Mouse (Mus musculus) liver, embryonic 13.5 days (tissue): ENCODE results near the gene Pex19. TPM values are rescaled to one million over a fixed set of nuclear protein-coding genes. Genes with fewer than 3 reads are reported as not detected.

Experiments used
- ATAC-seq: fragments of 200-750 bp; cut with Nextera tagmentation; 2 replicates; pipeline ENCODE4 v1.8.0; 2017; ENCODE audit warnings: low read depth, mild to moderate bottlenecking, moderate number of reproducible peaks, moderate library complexity
- DNase-seq: peaks from one replicate; pipeline ENCODE4 v3.0.0; 2022
- H3K27ac ChIP-seq: fragments of 300-500 bp; sonication (generic); 2 replicates; pipeline ENCODE4 v1.5.1; 2015; ENCODE audit warnings: moderate library complexity, mild to moderate bottlenecking, inconsistent platforms
- H3K27me3 ChIP-seq: fragments of 300-500 bp; sonication (generic); 2 replicates; pipeline ENCODE4 v1.6.1; 2015; ENCODE audit warnings: mild to moderate bottlenecking, inconsistent platforms
- H3K36me3 ChIP-seq: fragments of 300-500 bp; sonication (generic); 2 replicates; pipeline ENCODE4 v1.6.1; 2015; ENCODE audit warnings: mild to moderate bottlenecking, inconsistent platforms
- H3K4me1 ChIP-seq: fragments of 300-500 bp; sonication (generic); replicated peaks from 2 replicates; pipeline ENCODE4 v1.6.1; 2015; ENCODE audit warnings: inconsistent platforms
- H3K4me2 ChIP-seq: fragments of 300-500 bp; sonication (generic); 2 replicates; pipeline ENCODE4 v1.6.1; 2015; ENCODE audit warnings: inconsistent platforms, mild to moderate bottlenecking, moderate library complexity
- H3K4me3 ChIP-seq: fragments of 300-500 bp; sonication (generic); replicated peaks from 2 replicates; pipeline ENCODE4 v1.5.1; 2015; ENCODE audit warnings: mild to moderate bottlenecking, inconsistent platforms
- H3K9ac ChIP-seq: fragments of 300-500 bp; sonication (generic); 2 replicates; pipeline ENCODE4 v1.6.1; 2015; ENCODE audit warnings: mild to moderate bottlenecking, inconsistent platforms
- H3K9me3 ChIP-seq: fragments of 300-500 bp; sonication (generic); replicated peaks from 2 replicates; pipeline ENCODE4 v1.6.1; 2016; ENCODE audit warnings: inconsistent platforms
- polyA plus RNA-seq: library from polyadenylated mRNA; unstranded; fragments of >200 nt; fragmentation: Nextera tagmentation; extraction: Ambion mirVana; gene quantifications from 2 replicates; pipeline ENCODE4 v1.2.1, GENCODE M21; 2015

Gene Pex19
- polyA plus RNA-seq, 1 experiment from 2014 or later, result 39.9 TPM

DNA sequence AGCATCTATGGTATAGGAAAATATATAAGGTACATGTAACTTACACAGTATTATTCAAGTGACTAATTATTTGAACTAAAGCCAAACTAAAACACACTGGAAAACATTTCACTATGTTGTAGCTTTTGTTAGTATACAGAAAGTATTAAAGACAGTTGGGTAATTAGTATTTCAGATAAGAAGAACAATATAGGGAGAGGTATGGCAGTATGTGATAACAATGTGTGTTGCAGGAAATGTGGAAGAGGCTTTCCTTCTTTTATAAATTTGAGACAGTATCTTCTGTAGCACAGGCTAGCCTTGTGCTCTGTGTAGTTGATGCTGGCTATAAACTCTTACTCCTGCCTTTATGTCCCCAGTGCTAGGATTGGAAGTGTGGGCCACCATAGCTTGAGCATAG, 57.4 kb downstream of the Pex19 start:
- Histone ChIP-seq H3K27ac (no peak overlapping the region), H3K27me3 (no peaks in the 10 kb centered on the region), H3K9ac (no peak overlapping the region), H3K4me3 (no peak overlapping the region), H3K9me3 (no peaks in the 10 kb centered on the region), H3K4me1 (no peaks in the 10 kb centered on the region), H3K36me3 (peaks cover 86% of the 10 kb centered on the region), H3K4me2 (no peak overlapping the region)
- ATAC-seq (no peak), DNase-seq (no peak)

Other genes starting within 250 kb of the Pex19 start
- gene Gm10521, start 231.1 kb upstream of the Pex19 start, polyA plus RNA-seq, result not detected in 2 replicates
- 0.40 and 0.72 TPM in 2 replicates for gene Slamf6, start 209.2 kb upstream of the Pex19 start, polyA plus RNA-seq
- gene Vangl2, start 98.3 kb upstream of the Pex19 start, polyA plus RNA-seq, result 0.89 and 1.4 TPM in 2 replicates
- not detected in 2 replicates for gene Nhlh1, start 69.2 kb upstream of the Pex19 start, polyA plus RNA-seq
- gene Copa, start 44.2 kb upstream of the Pex19 start, polyA plus RNA-seq, result 64.4 and 80.4 TPM in 2 replicates
- 33.6 and 38.6 TPM in 2 replicates for gene Ncstn, start 44.0 kb upstream of the Pex19 start, polyA plus RNA-seq
- gene Dcaf8, start 21.3 kb downstream of the Pex19 start, polyA plus RNA-seq, result 58.1 and 65.0 TPM in 2 replicates
- 20.9 and 22.2 TPM in 2 replicates for gene Pea15a, start 80.0 kb downstream of the Pex19 start, polyA plus RNA-seq
- 0.29 and 0.55 TPM in 2 replicates for gene Casq1, start 93.1 kb downstream of the Pex19 start, polyA plus RNA-seq
- gene Atp1a4, start 131.7 kb downstream of the Pex19 start, polyA plus RNA-seq, result 0.03 TPM in 1 of 2 replicates, not detected in the other
- gene Igsf8, start 134.9 kb downstream of the Pex19 start, polyA plus RNA-seq, result 15.4 and 16.8 TPM in 2 replicates
- 0.25 and 0.32 TPM in 2 replicates for gene Atp1a2, start 171.3 kb downstream of the Pex19 start, polyA plus RNA-seq
- 0.05 TPM in 1 of 2 replicates, not detected in the other for gene Kcnj9, start 202.6 kb downstream of the Pex19 start, polyA plus RNA-seq
- 0.03 and 0.07 TPM in 2 replicates for gene Kcnj10, start 214.5 kb downstream of the Pex19 start, polyA plus RNA-seq
- 2.4 and 2.7 TPM in 2 replicates for gene Pigm, start 249.8 kb downstream of the Pex19 start, polyA plus RNA-seq